Mouse (Mus musculus) embryo, embryonic 11.5 days (tissue): ENCODE data around the gene Spin4.

Source experiments
- DNase-seq: peaks from one replicate; pipeline ENCODE4 v3.0.0-alpha.2; 2012; ENCODE audit warnings: low read depth, low spot score

Gene Spin4

DNA sequence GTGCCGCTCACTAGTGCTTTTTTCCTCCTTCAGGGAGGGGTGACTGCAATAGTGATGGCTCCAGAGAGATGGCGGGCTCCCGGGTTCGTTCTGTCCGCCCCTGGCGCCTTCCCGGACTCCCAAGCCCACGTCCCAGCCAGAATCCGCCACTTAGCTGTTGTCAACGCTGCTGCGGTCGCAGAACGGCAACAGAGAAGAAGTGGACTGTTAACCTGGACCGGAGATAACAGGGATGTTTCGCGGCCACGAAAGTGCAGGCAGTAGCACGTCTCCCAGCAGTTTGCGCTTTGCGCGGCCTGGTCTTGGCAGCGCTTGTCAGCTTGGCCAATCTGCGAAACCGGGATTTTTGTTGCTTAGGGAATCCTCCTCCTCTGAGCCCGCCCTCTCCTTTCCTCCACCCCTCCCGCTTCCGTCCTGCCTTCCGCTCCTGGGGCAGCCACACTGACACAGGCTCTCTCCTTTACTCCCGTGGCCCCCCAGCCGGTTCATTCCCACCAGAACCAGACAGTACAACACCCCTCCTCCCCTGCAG is at the start of gene Spin4:
Gene Spin4, minus strand, starts transcription at position 322 of the 532 bp plus-strand sequence.
- peak; percentile 55 for DNase-seq

DNA sequence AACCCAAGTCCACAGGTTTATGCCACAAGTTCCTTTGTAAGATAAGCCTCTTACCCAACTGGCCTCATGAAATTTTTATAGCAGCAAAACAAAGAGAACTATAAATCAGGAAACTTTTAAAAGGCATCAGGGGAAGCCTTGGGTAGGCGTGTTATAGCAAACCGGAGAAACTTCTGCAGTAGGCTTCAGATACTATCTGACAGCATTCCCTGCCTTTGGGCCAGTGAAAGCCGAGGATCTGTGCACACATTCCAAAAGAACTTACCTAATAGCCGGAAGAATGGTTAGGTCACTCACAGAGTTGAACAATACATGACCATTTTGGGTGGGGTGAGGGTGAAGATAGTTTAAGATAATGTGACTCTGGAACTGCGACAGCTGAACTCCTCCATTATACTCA is 1.4 kb upstream of the Spin4 start:
- DNase-seq, result no peak

DNA sequence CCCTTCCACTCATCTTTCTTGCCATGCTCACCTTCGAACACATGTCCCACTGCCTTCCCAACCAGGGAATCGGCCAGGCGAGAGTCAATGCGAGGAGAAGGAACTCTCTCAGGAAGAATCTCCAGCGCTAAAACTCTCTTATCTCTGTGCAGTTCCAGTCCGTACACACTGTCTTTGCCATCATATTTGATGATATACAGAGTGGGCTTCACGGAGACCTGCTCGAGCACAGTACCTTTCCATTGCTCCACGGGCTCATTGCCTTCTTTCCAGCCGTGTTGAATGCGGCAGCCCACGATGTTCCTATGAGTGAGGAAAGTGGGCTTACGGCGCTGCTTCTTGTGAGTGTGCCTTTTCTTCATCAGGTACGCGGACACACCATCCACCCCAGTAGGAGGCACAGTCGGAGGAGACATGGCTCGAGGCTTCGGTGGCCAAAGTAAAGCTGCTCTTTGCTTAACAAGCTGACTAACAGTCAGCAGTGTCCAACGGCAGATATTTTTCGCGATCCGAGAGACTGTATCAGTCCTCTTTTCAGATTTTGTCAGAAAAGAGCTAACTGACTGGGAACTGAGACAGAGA is 612 bp downstream of the Spin4 start:
- no peak for DNase-seq

DNA sequence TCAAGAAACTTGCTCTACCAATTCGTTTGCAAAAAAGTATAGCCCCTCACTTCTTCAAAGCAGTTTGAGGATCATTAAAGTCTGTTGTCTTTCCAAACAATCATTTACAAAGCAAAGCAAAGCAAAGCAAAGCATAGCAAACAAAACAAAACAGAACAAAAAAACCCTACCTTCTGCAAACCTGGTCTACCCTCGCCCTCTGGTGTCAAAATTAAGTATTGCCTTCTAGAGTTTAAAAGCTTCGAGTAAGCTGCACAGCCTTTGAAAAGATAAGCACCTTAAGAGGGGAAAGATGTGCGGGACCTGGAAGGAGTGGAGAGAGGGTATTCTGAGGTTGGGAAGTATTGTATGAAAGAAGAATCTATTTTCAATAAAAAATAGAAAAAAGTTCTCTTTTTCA is 14.4 kb downstream of the Spin4 start:
- DNase-seq, result no peak

DNA sequence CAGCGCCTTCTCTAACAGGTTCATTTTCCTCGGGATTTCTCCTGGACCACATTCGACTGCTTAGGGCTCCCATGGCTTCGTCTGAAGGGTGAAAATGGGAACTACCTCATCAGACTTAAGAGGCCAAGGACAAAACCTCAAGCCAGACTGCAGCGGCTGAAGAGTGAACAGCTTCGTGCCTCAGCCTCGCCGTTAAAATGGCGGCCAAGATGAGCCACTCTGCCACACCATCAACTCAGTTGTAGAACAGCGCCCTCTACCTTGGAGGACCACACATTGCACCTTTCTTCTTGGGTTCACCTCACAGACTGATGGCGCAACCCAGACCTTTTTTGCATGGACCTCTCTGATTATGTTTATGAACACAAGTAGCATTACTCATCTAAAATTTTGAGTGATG is 27.6 kb downstream of the Spin4 start:
- DNase-seq, result no peak

DNA sequence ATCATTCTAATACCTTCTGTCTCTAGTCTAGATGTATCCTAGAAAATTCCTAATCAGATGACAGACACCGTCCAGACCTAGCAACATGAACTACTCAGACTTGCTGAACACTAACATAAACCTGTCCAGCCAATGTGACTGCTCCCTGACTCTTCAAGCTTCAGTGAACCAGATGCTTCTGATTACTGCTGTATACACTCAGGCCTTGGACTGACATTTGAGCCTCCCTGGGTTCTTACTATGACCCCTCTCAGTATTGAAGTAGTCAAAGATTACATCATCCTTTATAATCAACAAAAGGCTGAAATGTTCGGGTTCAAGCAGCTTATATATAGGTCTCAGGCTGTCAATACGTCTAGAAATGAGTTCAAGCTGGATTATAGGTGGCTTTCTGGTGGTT is 32.4 kb downstream of the Spin4 start:
- no peak for DNase-seq

DNA sequence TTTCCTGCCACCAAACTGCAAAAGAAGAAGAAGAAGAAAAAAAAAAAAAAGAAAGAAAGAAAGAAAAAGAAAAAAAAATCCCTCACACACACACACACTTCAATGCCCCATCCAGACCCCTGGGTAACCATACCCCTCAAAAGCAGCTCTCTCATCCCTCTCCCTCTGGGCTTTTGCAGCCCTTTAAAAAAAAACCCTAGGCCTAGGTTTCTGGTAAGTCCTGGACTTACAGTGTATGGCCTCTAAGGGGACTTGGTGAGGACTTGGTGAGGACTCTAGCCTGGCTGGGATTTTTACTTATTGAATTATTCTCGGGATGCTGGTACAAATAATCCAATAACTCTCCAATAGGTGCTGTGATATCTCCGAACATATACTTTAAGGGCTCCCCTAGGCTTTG is 35.6 kb downstream of the Spin4 start:
- DNase-seq, result no peak

DNA sequence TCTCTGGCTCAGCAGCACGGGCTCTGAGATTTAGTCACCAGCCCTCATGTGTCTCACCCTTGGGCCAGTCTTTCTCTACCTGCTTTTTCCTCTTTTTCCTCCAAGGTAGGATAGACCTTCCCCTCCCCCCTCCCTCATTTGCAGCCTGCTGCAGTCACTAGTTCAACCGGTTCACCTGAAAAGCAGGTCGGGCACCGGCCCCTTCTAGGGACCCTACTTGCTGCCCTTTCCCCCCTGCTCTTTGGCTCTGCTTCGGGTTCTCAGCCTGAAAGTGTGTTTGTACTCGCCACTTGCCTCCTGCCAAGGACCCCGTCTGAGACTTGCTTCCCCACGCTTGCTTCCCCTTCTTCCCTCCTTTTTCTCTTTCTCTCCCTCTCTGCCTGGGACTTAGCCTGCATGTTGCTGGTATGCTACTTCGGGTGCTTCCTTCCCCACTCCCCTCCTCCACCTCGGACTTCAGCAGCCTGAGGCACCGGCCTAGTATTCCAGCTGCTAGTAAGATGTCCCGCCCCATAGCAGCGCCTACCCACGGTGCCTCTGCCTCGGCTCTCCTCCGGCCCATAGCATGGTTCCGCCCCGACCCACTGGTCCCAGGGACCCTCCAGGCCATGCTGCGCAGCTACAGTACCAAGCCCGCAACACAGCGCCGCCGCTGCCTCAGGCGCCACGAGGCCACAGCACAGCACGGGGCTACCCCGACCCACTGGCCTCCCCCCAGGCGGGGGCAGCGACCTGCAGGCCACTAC is 36.2 kb downstream of the Spin4 start:
- DNase-seq, result no peak
